Mouse (Mus musculus) kidney, adult 8-10 months (tissue): ENCODE measurements around the gene Olfr56.
"Not testable (repeated sequence)": the region's sequence is repeated elsewhere in the genome, so short reads cannot be mapped to it uniquely, and the experiment has no call there.

Experiments used
- DNase-seq, 2 experiments: peaks; one replicate each; pipeline ENCODE4 v3.0.0; 2022

Gene Olfr56

DNA sequence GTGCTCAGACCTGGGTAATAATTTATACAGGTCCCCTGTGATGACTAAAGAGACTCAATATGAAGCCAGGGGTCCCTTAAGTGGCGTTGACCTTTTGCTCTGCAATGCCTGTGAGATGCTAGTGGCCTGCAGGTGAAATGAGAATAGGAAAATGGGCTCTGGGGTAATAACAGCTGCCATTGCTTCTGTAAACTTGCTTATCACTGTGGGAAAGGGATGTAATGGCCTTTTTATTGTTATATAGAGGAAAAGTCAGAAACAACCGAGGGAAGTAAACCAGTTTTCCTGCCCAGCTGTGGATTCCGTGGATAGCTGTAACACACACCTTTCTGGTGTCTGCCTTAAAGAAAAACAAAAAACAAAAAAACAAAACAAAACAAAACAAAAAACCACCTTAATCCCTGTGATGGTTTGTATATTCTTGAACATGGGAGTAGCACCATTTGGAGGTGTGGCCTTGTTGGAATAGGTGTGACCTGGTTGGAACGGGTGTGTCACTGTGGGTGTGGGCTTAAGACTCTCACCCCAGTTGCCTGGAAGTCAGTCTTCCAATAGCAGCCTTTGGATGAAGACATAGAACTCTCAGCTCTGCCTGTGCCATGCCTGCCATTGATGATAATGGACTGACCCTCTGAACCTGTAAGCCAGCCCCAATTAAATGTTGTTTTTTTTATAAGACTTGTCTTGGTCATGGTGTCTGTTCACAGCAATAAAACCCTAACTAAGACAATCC is 197.5 kb downstream of the Olfr56 start:
- not testable (repeated sequence) for DNase-seq

DNA sequence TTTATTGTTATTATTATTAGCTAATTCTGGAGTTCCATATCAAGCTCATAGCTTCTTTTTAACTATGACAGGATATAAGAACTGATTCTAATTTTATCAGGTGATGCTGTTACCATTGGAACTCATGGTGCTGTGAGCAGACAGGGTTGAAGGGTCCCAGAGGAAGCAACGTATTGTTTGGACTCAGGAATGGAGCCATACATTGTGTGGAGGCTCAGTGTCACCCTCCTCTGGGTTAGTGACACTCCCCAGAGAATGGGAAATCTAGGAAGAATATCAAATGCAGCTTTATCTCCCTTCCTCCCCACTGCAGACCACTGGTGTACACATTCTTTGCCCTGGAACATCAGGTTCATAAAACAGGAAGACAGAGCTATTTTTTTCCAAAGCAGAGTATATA is 204.5 kb downstream of the Olfr56 start:
- no peak for DNase-seq
